Mouse (Mus musculus): Measurements from ENCODE around the gene Hist1h2af. TPM values are rescaled to one million over a fixed set of nuclear protein-coding genes. Genes with fewer than 3 reads are reported as not detected.

Gene Hist1h2af
- polyA plus RNA-seq, 1 experiment = 4.5 TPM

GRCm38 (mm10) chr13:23523976-23524375 lies 9.7 kb upstream of the Hist1h2af start:
- no peak overlapping the region for H3K4me3 ChIP-seq (ENCODE audit: control insufficient read depth, low read depth, low read length)
- no peaks in the 10 kb centered on the region for H3K27me3 ChIP-seq (ENCODE audit: control insufficient read depth, insufficient read depth, low read length)
- H3K4me1 ChIP-seq (ENCODE audit: control insufficient read depth, insufficient read depth, low read length) = peaks cover 2% of the 10 kb centered on the region; the same call in 1 of the 2 replicates
- TF ChIP-seq CTCF (IDR thresholded peaks at IDR 0.05; ENCODE audit: control insufficient read depth, insufficient read depth, insufficient replicate concordance, low read depth, low read length) = no peak
- no peak for TF ChIP-seq POLR2A (IDR thresholded peaks at IDR 0.05; ENCODE audit: control insufficient read depth, low read depth, low read length)
- no peaks in the 10 kb centered on the region for H3K36me3 ChIP-seq (ENCODE audit: control insufficient read depth, insufficient read depth, low read length)
- H3K27ac ChIP-seq (ENCODE audit: control insufficient read depth, insufficient read depth, low read depth, low read length) = no peak overlapping the region

DNA sequence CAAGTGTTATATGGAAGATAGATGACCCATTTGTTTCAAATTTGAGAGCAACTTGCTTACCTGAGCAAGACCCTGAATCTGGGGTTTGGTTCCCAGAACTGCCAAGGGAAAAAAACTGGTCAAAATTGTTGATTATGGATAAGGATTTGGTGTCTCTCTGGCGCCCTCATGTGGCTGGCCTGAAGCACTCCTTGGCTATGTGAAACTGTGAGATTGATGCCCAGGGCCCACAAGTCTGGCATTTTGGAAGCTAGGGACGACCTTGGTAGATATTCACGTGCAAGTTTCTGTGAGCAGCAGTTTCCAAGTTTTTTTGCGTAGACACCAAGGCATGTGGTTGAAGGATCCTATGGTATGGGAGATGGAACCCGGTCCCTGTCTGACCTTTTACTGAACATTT lies 9.1 kb upstream of the Hist1h2af start:
- H3K4me3 ChIP-seq (ENCODE audit: control insufficient read depth, low read depth, low read length) = no peak overlapping the region
- peaks cover 2% of the 10 kb centered on the region; the same call in 1 of the 2 replicates for H3K4me1 ChIP-seq (ENCODE audit: control insufficient read depth, insufficient read depth, low read length)
- H3K36me3 ChIP-seq (ENCODE audit: control insufficient read depth, insufficient read depth, low read length) = no peaks in the 10 kb centered on the region
- H3K27ac ChIP-seq (ENCODE audit: control insufficient read depth, insufficient read depth, low read depth, low read length) = no peak overlapping the region
- no peaks in the 10 kb centered on the region for H3K27me3 ChIP-seq (ENCODE audit: control insufficient read depth, insufficient read depth, low read length)
- TF ChIP-seq CTCF (IDR thresholded peaks at IDR 0.05; ENCODE audit: control insufficient read depth, insufficient read depth, insufficient replicate concordance, low read depth, low read length) (peak; percentile 73; the same call in 1 of the 2 replicates), POLR2A (IDR thresholded peaks at IDR 0.05; ENCODE audit: control insufficient read depth, low read depth, low read length) (no peak)

DNA sequence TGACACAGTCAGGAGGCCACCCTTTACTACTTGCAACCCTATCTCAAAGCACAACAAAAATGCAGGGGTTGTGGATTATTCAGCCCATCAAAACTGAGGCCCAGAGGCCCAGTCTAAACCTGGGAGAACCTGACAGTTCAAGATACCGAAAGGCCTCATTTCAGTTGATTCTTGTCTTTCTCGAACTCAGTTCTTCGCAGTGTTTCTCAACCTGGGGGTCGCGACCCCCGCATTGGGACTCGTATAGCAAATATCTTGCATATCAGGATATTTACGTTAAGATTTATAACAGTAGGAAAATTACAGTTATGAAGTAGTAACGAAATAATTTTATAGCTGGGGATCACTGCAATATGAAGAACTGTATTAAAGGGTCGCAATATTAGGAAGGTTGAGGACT lies 7.8 kb upstream of the Hist1h2af start:
- peak overlapping the region; percentile 31; the same call in 1 of the 2 replicates for H3K4me3 ChIP-seq (ENCODE audit: control insufficient read depth, low read depth, low read length)
- no peaks in the 10 kb centered on the region for H3K27me3 ChIP-seq (ENCODE audit: control insufficient read depth, insufficient read depth, low read length)
- H3K36me3 ChIP-seq (ENCODE audit: control insufficient read depth, insufficient read depth, low read length) = no peaks in the 10 kb centered on the region
- no peak overlapping the region; the same call in 1 of the 2 replicates for H3K27ac ChIP-seq (ENCODE audit: control insufficient read depth, insufficient read depth, low read depth, low read length)
- H3K4me1 ChIP-seq (ENCODE audit: control insufficient read depth, insufficient read depth, low read length) = peaks cover 2% of the 10 kb centered on the region; the same call in 1 of the 2 replicates
- TF ChIP-seq CTCF (IDR thresholded peaks at IDR 0.05; ENCODE audit: control insufficient read depth, insufficient read depth, insufficient replicate concordance, low read depth, low read length) = no peak
- no peak for TF ChIP-seq POLR2A (IDR thresholded peaks at IDR 0.05; ENCODE audit: control insufficient read depth, low read depth, low read length)

- no peak for TF ChIP-seq CTCF (IDR thresholded peaks at IDR 0.05; ENCODE audit: control insufficient read depth, insufficient read depth, insufficient replicate concordance, low read depth, low read length)
- TF ChIP-seq POLR2A (IDR thresholded peaks at IDR 0.05; ENCODE audit: control insufficient read depth, low read depth, low read length) = no peak
- H3K27ac ChIP-seq (ENCODE audit: control insufficient read depth, insufficient read depth, low read depth, low read length) = no peak overlapping the region
- H3K27me3 ChIP-seq (ENCODE audit: control insufficient read depth, insufficient read depth, low read length) = no peaks in the 10 kb centered on the region
- no peaks in the 10 kb centered on the region for H3K36me3 ChIP-seq (ENCODE audit: control insufficient read depth, insufficient read depth, low read length)
- peaks cover 2% of the 10 kb centered on the region; the same call in 1 of the 2 replicates for H3K4me1 ChIP-seq (ENCODE audit: control insufficient read depth, insufficient read depth, low read length)
- no peak overlapping the region for H3K4me3 ChIP-seq (ENCODE audit: control insufficient read depth, low read depth, low read length)
Observed at GRCm38 (mm10) chr13:23526312-23526711, 7.4 kb upstream of the Hist1h2af start.

GRCm38 (mm10) chr13:23529005-23529404 lies 4.7 kb upstream of the Hist1h2af start:
- Histone ChIP-seq H3K36me3 (ENCODE audit: control insufficient read depth, insufficient read depth, low read length) (no peaks in the 10 kb centered on the region), H3K4me1 (ENCODE audit: control insufficient read depth, insufficient read depth, low read length) (peaks cover 7% of the 10 kb centered on the region; the same call in 1 of the 2 replicates), H3K4me3 (ENCODE audit: control insufficient read depth, low read depth, low read length) (peak overlapping the region; percentile 41; the same call in 1 of the 2 replicates), H3K27me3 (ENCODE audit: control insufficient read depth, insufficient read depth, low read length) (no peaks in the 10 kb centered on the region), H3K27ac (ENCODE audit: control insufficient read depth, insufficient read depth, low read depth, low read length) (no peak overlapping the region; the same call in 1 of the 2 replicates)
- no peak for TF ChIP-seq CTCF (IDR thresholded peaks at IDR 0.05; ENCODE audit: control insufficient read depth, insufficient read depth, insufficient replicate concordance, low read depth, low read length)
- TF ChIP-seq POLR2A (IDR thresholded peaks at IDR 0.05; ENCODE audit: control insufficient read depth, low read depth, low read length) = no peak

DNA sequence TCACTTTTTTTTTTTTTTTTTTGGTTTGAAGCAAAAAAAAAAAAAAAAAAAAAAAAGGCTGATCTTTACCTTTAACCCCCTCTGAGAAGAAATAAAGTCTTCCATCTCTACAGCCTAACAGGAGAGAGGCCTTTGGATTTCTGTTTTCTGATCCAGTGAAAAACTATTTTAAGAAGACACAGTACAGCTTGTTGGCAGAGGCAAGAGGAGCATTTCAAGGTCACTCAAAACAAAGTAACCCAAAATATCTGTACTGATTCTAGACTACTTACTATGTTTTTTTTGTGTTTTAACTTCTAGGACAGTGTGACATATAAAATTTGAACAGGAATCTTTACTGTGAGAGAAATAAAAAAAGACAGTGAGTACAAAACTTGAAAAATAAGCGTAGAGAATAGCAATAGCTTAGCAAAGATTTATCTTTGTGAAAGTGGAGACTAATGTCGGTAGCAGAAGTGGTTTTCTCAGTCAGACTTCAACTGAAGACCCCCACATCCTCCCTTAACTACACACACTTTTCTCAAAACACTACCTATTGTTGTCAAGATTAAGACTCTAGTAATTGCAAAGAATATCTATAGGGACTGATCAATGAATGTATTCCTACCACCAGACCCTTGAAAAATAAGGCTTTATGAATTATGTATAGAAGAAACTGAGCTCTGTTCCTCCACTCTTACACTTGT lies 4.1 kb upstream of the Hist1h2af start:
- Histone ChIP-seq H3K4me1 (ENCODE audit: control insufficient read depth, insufficient read depth, low read length) (peaks cover 9% of the 10 kb centered on the region; the same call in 1 of the 2 replicates), H3K27me3 (ENCODE audit: control insufficient read depth, insufficient read depth, low read length) (no peaks in the 10 kb centered on the region), H3K27ac (ENCODE audit: control insufficient read depth, insufficient read depth, low read depth, low read length) (peak overlapping the region; percentile 99; the same call in 1 of the 2 replicates), H3K36me3 (ENCODE audit: control insufficient read depth, insufficient read depth, low read length) (no peaks in the 10 kb centered on the region), H3K4me3 (ENCODE audit: control insufficient read depth, low read depth, low read length) (no peak overlapping the region; the same call in 1 of the 2 replicates)
- TF ChIP-seq CTCF (IDR thresholded peaks at IDR 0.05; ENCODE audit: control insufficient read depth, insufficient read depth, insufficient replicate concordance, low read depth, low read length) (no peak), POLR2A (IDR thresholded peaks at IDR 0.05; ENCODE audit: control insufficient read depth, low read depth, low read length) (no peak)

DNA sequence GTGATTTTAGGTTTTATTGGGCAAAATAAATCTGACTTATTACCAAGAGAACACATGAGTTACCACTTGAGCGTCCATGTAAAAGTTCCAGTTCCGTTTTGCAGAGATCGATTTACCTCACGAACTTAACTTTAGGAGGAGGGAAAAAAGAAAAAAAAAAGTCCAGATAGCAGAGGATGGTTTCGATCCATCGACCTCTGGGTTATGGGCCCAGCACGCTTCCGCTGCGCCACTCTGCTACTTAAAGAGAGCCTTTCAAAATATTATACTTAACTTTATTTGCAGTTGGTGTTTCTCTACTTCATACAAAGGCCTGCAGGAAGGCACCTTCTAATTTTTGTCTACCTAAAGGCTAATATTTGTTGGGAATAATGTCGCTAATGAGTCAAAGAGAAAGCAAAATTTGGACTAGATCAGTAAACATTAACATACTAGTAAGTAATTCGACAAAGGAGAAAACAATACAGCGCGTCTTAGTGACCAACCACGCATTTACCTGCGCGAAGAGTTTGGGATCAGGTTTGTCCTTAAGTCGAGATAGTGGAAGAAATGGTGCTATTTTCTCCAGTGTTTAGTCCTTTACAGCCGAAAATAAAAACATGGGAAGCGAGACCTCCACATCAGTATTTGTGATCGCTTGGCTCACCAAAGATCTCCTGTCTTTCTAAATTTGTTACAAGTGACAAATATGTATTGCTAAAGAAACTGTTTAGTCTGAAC lies 3.4 kb upstream of the Hist1h2af start:
- Histone ChIP-seq H3K4me1 (ENCODE audit: control insufficient read depth, insufficient read depth, low read length) (peaks cover 9% of the 10 kb centered on the region), H3K36me3 (ENCODE audit: control insufficient read depth, insufficient read depth, low read length) (no peaks in the 10 kb centered on the region), H3K27ac (ENCODE audit: control insufficient read depth, insufficient read depth, low read depth, low read length) (peak overlapping the region; percentile 99), H3K27me3 (ENCODE audit: control insufficient read depth, insufficient read depth, low read length) (no peaks in the 10 kb centered on the region), H3K4me3 (ENCODE audit: control insufficient read depth, low read depth, low read length) (peak overlapping the region; percentile 79)
- TF ChIP-seq POLR2A (IDR thresholded peaks at IDR 0.05; ENCODE audit: control insufficient read depth, low read depth, low read length) (no peak), CTCF (IDR thresholded peaks at IDR 0.05; ENCODE audit: control insufficient read depth, insufficient read depth, insufficient replicate concordance, low read depth, low read length) (no peak)
